Mouse (Mus musculus) T-helper 2 cell (primary cell): ENCODE measurements around the gene Serpinb3b.
"Not testable (repeated sequence)": the region's sequence is repeated elsewhere in the genome, so short reads cannot be mapped to it uniquely, and the experiment has no call there.

ENCODE experiments used
- in situ Hi-C: fragments of 300-600 bp; cut with MboI, MseI; formaldehyde crosslinking; loops from one replicate; pipeline ENCODE4 v1.15.1; 2025; ENCODE audit warnings: high pct_unique_total_duplicates

Gene Serpinb3b

GRCm38 (mm10) chr1:107278261-107278660 is at the start of gene Serpinb3b, which contains the start of gene Serpinb3c:
TSS of gene Serpinb3b (minus strand) at chr1:107278361.
TSS of gene Serpinb3c (minus strand) at chr1:107278371.
- in situ Hi-C loops: not testable (repeated sequence)

- in situ Hi-C loops: loop anchor here (10.0 kb wide), 1 partner anchor 242 kb away; no protein-coding TSS in a partner anchor
These were observed 35.0 kb downstream of the Serpinb3b start for GRCm38 (mm10) chr1:107243170-107243569.

- in situ Hi-C loops: not testable (repeated sequence)
These were observed 60.9 kb downstream of the Serpinb3b start for GRCm38 (mm10) chr1:107217276-107217675.

- in situ Hi-C loops: not testable (repeated sequence)
These were observed 150.7 kb downstream of the Serpinb3b start for GRCm38 (mm10) chr1:107127453-107127852.
